Mouse (Mus musculus) NIH3T3 (cell line): Measurements from ENCODE around the gene Maml2.

Experiments
- DNase-seq: peaks from one replicate; pipeline ENCODE4 v3.0.0-alpha.2; 2012; ENCODE audit warnings: low read depth

Gene Maml2

GRCm38 (mm10) chr9:13310236-13310635, 12.5 kb downstream of the Maml2 start:
- DNase-seq = no peak

DNA sequence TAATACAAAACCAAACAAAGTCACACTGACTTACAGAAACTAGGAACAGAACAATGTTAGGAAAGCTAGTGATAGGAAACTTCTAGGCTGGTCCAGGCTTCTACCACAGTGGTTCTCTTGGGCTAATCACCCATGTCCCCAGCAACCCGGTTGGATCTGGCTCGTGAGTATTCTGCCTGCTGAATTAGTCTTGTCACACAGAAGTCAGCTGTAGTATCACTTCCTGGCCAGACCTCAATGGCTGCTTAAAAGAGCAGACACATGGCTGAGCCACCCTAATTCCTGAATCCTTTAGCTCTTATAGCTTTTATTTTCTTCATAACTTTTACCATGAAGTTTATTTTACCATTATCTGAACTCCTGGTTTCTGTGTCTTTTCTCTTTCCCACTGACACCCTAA, 13.3 kb downstream of the Maml2 start:
- DNase-seq = no peak

- peak; percentile 38 for DNase-seq
Measured at GRCm38 (mm10) chr9:13313923-13314322, 16.2 kb downstream of the Maml2 start.

- peak; percentile 46 for DNase-seq
Measured at GRCm38 (mm10) chr9:13314577-13315004, 16.8 kb downstream of the Maml2 start.

- no peak for DNase-seq
Measured at GRCm38 (mm10) chr9:13315393-13315792, 17.6 kb downstream of the Maml2 start.

DNA sequence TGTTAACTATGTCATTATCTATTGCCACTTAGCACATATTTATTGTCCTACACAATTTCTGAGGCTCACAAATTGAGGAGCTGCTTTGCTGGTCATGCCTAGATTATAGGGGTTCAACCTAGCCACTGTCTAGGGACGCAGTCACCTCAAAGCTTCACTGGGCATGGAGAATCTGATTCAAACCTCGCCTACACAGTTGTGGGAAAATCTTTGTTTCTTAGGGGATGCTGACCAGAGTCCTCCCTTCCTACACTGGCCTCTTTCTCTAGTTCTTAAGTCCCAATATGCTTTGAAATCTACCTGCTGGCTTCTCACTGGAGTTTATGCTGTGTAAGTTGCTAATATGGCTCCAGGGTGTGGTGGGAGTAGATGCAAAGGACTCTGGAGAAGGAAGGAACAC, 21.8 kb downstream of the Maml2 start:
- DNase-seq = no peak

DNA sequence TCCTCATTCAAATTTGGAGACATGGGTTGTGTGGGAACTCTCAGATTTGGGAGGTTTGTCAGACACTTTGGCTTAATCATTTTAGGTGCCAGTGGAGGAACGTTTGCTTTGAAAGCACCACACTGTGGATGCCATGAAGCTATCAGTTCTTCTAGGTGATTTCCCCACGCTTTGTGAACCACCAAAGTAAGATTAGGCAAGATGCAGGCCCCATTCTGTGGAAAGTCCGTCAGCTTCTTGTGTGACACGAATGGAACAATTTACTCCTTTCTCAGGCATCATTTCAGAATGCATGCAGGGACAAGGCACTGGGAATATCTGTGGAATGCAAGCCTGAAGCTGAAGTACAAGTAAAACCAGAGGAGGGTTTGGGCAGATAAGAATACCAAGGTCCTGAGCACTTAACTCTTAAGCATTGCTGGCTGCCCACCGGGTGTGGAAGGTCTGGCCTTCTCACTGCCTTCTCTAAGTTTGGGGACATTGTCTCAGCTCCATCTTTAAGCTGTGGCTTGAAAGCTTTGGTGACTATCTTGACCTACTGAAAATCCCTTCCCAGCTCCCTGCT, 23.1 kb downstream of the Maml2 start:
- DNase-seq = no peak

- no peak for DNase-seq
Measured at GRCm38 (mm10) chr9:13323074-13323473, 25.3 kb downstream of the Maml2 start.

DNA sequence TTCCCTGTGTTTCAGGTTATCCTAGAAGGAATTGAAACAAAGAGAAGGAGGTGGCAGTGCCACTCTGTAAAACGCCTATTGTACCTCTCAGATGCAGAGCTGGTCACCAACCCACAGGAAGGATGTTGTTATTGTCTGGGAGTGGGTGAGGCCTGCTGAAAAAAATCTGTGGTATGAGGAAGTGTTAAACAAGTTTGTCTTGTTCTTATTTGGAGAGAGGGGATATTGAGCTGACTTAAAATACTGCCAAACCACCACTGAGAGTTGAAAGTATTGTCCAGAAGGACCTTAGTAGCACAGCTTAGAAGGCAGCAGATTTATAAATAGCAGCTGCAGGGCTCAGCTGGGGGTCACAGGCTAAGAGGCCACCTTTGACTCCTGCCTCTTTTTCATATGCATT, 25.9 kb downstream of the Maml2 start:
- DNase-seq = peak; percentile 18

- no peak for DNase-seq
Measured at GRCm38 (mm10) chr9:13414230-13414766, 116.5 kb downstream of the Maml2 start.

DNA sequence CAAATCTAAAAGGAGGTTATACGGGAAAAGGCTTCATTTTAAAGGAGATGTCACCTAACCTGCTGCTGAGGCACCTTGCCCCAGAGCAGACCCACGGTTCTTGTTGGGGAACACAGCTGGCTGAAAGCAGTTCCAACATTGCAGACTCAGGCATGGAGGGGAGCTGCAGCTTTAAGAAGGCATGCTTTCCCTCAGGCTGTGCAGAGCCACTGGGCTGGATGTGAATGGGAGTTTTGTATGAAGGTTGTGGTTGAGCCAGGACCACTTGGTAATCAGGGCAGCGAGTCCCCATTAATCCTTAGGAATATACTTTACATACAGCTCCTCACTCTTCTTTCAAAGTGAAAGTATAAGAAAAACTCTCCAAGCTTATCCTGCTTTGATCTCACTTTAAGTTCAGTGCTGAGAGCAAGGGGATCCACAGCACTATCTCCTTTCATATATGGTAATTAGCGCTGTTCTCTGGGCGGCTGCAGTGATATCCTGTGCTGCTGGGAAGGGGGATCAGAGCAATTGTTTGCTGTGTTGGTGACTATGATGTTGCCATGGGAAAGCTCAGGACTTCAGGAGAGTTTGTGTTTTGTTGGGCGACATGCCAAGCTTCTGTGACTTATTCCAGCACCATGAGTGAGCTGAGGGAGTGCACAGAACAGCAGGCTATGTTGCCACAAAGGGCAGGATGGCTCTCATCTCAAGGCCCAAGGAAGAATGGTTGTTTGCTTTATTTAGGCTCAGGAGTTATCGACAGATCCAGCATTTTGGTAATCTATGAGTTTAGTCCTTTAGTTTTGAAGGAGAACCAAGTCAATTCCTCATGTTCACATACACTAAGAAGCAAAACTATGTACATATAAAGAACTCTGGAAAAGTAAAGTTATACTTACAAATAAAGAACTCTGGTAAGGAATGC, 127.5 kb downstream of the Maml2 start:
- DNase-seq = peak; percentile 84

DNA sequence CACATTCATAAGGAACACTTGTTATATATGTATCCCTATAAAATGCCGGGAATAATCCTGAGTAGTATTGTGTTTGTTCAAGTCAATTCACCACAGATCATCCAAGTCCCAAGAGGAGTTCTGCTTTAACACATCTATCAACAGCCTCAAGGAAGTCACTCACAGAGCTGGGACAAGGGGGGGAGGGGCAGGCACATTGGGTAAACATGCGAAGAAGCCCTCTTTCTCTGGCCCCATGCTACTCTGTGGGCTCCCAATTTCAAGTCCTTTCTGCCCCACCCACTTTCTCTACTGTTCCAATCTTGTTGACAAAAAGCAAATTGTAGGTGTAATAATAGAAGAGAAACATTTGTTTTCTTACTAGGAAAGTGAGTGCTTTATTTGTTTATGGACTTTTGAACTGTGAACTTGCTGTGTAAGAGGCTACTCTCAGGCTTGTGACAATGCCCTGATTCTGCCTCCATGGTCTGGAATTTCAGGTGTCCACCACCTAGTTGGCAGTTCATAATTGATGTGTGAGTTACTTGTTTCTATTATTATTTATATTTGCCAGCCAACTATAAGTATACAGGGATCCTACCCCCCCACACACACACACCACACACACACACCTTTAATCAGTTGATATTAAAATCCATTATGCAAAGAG, 131.8 kb downstream of the Maml2 start:
- no peak for DNase-seq

GRCm38 (mm10) chr9:13430302-13430701, 132.5 kb downstream of the Maml2 start:
- no peak for DNase-seq

GRCm38 (mm10) chr9:13430744-13431143, 133.0 kb downstream of the Maml2 start:
- DNase-seq = no peak

DNA sequence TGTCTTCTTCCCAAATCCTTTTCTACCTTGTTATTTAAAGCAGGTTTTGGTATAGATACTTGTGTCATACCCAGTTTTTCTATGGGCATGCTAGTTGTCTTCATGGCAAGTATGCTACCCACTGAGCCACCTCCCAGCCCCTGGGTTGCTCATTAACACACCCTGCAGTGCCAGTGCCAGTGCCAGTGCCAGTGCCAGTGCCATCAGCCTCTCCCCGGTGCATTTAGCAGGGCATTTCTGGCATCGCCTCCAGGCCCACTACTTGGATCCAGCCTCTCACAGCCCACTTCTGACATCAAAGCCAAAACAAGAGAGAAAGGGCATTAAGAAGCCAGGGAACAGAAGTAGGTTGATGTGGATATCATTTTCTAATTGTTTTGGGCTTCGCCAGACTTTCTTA, 133.9 kb downstream of the Maml2 start:
- DNase-seq = no peak

GRCm38 (mm10) chr9:13433501-13434090, 135.8 kb downstream of the Maml2 start:
- no peak for DNase-seq

DNA sequence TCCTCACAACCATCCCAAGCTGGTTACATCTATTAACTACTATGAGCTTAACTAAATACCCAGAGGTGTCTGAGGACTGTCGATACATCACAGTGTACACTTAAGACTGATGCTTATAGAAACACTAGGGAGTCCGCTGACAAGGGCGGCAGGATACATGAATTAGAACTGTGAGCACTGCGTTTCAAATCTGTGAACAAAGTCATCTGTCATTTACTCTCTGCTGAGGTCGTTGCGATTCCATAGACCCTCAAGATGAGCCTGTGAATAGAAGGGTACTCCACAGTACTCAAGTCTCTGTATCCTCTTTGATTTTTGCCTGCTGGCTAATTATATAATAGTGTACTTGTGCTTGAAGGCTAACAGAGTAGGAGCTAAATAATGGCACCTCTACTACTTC, 143.2 kb downstream of the Maml2 start:
- no peak for DNase-seq

GRCm38 (mm10) chr9:13442012-13442735, 144.4 kb downstream of the Maml2 start:
- peak; percentile 57 for DNase-seq

DNA sequence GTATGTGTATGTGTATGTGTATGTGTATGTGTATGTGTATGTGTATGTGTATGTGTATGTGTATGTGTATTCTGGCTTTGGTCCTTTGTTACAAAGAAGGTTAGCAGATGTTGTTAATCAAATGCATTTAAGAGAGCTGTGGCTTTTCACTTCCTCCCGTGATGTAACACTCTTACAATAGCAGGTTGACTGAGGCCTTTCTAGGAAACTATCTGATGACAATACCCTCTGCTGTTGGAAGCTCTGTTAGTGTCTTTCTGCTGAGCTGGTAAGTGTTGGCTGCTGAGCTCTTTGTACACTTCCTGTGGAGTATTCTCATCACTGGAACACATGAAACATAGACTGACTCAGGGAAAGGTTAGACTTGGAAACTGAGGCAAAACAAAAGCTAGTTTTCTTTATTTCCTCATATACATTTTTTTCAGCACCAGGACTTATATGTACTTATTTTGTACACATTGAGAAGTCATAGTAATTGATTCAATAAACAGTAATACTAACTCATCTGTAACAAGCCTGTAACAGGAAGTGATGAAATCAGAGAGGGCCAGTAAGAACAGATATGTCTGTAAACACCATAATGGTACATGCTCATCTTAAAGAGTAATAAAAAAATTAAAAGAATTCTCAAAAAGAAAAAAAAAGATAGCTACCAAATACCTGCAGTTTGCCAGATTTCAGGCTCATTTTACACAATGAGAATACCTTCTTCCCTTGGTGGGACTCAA, 145.9 kb downstream of the Maml2 start:
- no peak for DNase-seq

DNA sequence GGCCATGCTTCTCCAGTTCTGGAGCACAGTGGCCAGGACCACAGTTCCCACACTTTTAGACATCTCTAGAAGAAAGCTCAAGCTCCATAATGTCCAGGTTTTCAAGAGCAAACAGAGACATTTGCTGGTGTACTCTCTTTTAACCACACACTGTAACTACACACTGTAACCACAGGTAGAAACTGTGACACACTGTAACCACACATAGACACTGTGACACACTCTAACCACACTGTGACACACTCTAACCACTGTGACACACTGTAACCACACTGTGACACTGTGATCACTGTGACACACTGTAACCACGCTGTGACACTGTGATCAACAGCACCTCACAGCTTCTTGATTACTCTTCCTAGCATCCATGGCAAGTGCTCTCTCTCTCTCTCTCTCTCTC, 148.5 kb downstream of the Maml2 start:
- DNase-seq = no peak

- DNase-seq = no peak
Measured at GRCm38 (mm10) chr9:13446703-13447285, 149.0 kb downstream of the Maml2 start, which contains the start of gene Gm17571. Gm17571 (minus strand) TSS chr9:13446753.
